Mouse (Mus musculus) embryonic facial prominence, embryonic 14.5 days (tissue): ENCODE data around the gene Msi2. TPM values are rescaled to one million over a fixed set of nuclear protein-coding genes. Genes with fewer than 3 reads are reported as not detected.
A peak's percentile ranks its signal among the peaks of the same experiment; 100 is the strongest.

Experiments
- ATAC-seq: fragments of 200-750 bp; cut with Nextera tagmentation; 2 replicates; pipeline ENCODE4 v1.8.0; 2017; ENCODE audit warnings: low read depth, moderate number of reproducible peaks, moderate TSS enrichment
- DNase-seq: peaks from one replicate; pipeline ENCODE4 v3.0.0-alpha.2; 2015; ENCODE audit warnings: low spot score
- H3K27ac ChIP-seq: fragments of 300-500 bp; sonication (generic); replicated peaks from 2 replicates; pipeline ENCODE4 v1.5.1; 2014; ENCODE audit warnings: low read depth, mild to moderate bottlenecking, low read length, moderate library complexity
- H3K27me3 ChIP-seq: fragments of 300-500 bp; sonication (generic); replicated peaks from 2 replicates; pipeline ENCODE4 v1.6.1; 2014; ENCODE audit warnings: low read length; ENCODE audit not compliant: control insufficient read depth, insufficient read depth
- H3K36me3 ChIP-seq: fragments of 300-500 bp; sonication (generic); 2 replicates; pipeline ENCODE4 v1.6.1; 2014; ENCODE audit warnings: low read length, mixed read lengths; ENCODE audit not compliant: control insufficient read depth, insufficient read depth
- H3K4me1 ChIP-seq: fragments of 300-500 bp; sonication (generic); 2 replicates; pipeline ENCODE4 v1.6.1; 2014; ENCODE audit warnings: antibody characterized with exemption, low read length; ENCODE audit not compliant: control insufficient read depth, insufficient read depth
- H3K4me2 ChIP-seq: fragments of 300-500 bp; sonication (generic); 2 replicates; pipeline ENCODE4 v1.6.1; 2014; ENCODE audit warnings: low read depth, mild to moderate bottlenecking, low read length, moderate library complexity, mixed read lengths
- H3K4me3 ChIP-seq: fragments of 300-500 bp; sonication (generic); 2 replicates; pipeline ENCODE4 v1.5.1; 2014; ENCODE audit warnings: low read depth, mild to moderate bottlenecking, low read length
- H3K9ac ChIP-seq: fragments of 300-500 bp; sonication (generic); 2 replicates; pipeline ENCODE4 v1.6.1; 2014; ENCODE audit warnings: low read depth, mild to moderate bottlenecking, low read length, moderate library complexity, mixed read lengths
- H3K9me3 ChIP-seq: fragments of 300-500 bp; sonication (generic); 2 replicates; pipeline ENCODE4 v1.6.1; 2016; ENCODE audit warnings: low read length; ENCODE audit not compliant: control insufficient read depth
- WGBS: fragments of 180-500 bp; shearing (Covaris S2); extraction: QIAGEN DNeasy Blood & Tissue Kit; methylation state at CpG from one replicate; pipeline ENCODE4 v1.1.7; 2014; 5-methylcytosine and 5-hydroxymethylcytosine counted together
- microRNA-seq: library from miRNA; unstranded; fragments of <30 nt; microRNA quantifications from one replicate; pipeline ENCODE4, GENCODE M21; 2016; ENCODE audit warnings: borderline number of aligned reads
- polyA plus RNA-seq: library from polyadenylated mRNA; unstranded; fragments of >200 nt; fragmentation: Nextera tagmentation; extraction: Ambion mirVana; gene quantifications from 2 replicates; pipeline ENCODE4 v1.2.1, GENCODE M21; 2014

The Msi2 gene
- polyA plus RNA-seq, 1 experiment from 2014 or later = 15.2 TPM

DNA sequence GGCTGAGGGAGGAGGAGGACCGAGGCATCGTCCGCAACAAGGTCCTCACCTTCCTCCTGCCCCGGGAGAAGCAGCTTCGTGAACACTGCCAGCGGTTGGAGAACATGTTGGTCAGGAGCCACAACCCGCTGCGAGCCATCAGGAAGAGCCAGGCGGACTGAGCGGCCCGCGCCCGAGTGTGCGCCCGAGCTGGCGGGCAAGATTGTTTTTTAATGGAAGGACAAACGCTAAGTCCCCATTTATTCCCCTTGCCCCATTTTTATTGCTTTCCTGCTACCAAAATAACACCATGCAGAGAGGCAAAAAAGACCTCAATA is 424.0 kb downstream of the Msi2 start:
- Histone ChIP-seq H3K4me3 (peak overlapping the region; percentile 27), H3K4me1 (peaks cover 6% of the 10 kb centered on the region; the same call in 1 of the 2 replicates), H3K27me3 (no peaks in the 10 kb centered on the region), H3K9ac (peak overlapping the region; percentile 50), H3K9me3 (no peaks in the 10 kb centered on the region), H3K27ac (no peak overlapping the region), H3K4me2 (peak overlapping the region; percentile 52), H3K36me3 (no peaks in the 10 kb centered on the region)
- 21% methylated on average over 17 of the region's 17 CpGs for WGBS
- no peak for ATAC-seq
- no peak for DNase-seq

DNA sequence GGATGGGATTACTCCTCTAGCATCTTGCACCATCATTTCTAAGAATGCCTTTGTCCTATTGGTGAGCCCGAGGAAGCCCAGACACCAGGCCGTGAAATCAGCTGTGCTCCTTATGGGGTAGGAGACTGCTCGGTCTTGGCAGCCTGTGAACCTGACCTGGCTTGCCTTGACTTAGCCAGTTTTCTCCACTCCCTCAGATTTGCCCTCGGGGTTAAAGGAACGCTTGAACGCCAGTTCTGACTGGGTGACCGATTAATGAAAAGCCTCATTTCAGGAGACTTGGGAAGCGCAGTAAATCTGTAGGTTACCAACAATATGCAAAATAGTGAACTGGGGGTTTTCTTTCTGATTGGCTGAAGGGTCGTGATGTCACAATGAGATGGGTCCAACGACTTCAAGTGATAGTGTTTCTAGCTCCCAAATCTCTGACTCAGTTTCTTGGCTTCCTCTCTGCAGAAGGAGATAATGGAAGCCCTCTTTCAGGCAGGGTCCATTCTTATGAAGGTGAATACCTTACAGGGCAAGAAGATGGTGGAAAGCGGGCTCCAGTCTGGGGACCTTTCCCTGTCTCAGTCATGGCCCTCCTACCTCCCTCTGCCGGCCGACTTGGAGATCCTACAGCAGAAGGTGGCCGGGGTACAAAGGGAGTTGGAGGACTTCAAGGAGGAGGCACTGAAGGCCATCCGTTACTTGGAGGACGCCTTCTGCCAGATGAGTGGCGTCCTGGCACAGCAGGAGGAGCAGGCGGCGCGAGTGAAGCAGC is 424.5 kb downstream of the Msi2 start, which contains the start of gene Ccdc182:
Gene Ccdc182 (plus strand): TSS at position 428 of the 763 bp plus-strand sequence.
- no peak for DNase-seq
- 29% methylated on average over 17 of the region's 20 CpGs for WGBS
- Histone ChIP-seq H3K4me1 (peaks cover 6% of the 10 kb centered on the region; the same call in 1 of the 2 replicates), H3K9ac (peak within 1 kb of the TSS; percentile 50), H3K36me3 (no peaks in the 10 kb centered on the region), H3K27ac (no peak within 1 kb of the TSS), H3K4me2 (peak within 1 kb of the TSS; percentile 52), H3K27me3 (no peaks in the 10 kb centered on the region), H3K4me3 (peak within 1 kb of the TSS; percentile 27), H3K9me3 (no peaks in the 10 kb centered on the region)
- ATAC-seq = no peak

DNA sequence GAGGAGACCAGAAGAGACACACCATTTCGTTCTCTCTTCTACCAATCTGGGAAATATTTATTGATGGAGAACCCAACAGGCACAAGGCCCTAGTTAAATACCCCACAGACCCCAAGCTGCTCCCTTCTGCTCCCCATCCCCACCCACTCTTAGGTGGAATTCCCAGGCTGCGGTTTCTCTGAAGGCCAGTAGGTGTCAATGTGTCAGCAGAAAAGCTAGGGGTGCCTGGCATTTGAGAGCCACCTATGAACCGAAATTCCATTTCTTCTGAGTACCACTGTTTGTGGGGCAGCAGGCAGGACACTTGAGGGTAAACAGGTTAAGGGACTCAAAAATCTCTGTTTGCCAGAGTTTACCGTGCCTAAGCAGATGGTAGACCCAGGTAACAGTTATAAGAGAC is 426.6 kb downstream of the Msi2 start:
- DNase-seq (peak; percentile 61), ATAC-seq (no peak)
- Histone ChIP-seq H3K9ac (no peak overlapping the region), H3K36me3 (no peaks in the 10 kb centered on the region), H3K9me3 (no peaks in the 10 kb centered on the region), H3K4me2 (no peak overlapping the region), H3K4me1 (peaks cover 6% of the 10 kb centered on the region; the same call in 1 of the 2 replicates), H3K27ac (no peak overlapping the region), H3K4me3 (no peak overlapping the region), H3K27me3 (no peaks in the 10 kb centered on the region)
- WGBS = 40% methylated on average over 4 of the region's 4 CpGs

DNA sequence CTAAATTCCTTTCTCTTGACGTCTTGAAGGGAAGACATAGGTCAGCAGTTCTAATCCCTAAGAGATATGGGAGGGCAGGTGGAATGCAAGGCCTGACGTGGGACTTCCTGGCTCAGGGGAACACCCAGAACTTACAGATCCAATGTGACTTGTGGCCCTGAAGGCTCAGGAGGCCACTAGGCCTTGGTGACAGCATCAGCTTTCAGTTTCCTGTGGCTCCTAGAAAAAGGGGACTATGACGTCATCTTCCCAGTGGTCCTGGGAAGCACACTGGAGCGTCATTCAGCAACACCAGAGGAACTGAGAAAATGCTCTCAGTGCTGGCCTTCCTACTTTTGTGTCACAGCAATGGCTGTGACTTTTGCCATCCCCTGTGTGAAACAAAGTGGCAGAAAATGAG is 427.1 kb downstream of the Msi2 start:
- Histone ChIP-seq H3K9ac (no peak overlapping the region), H3K36me3 (no peaks in the 10 kb centered on the region), H3K4me2 (no peak overlapping the region), H3K4me3 (no peak overlapping the region), H3K4me1 (peaks cover 6% of the 10 kb centered on the region; the same call in 1 of the 2 replicates), H3K9me3 (no peaks in the 10 kb centered on the region), H3K27ac (no peak overlapping the region), H3K27me3 (no peaks in the 10 kb centered on the region)
- no peak for ATAC-seq
- DNase-seq = no peak
- WGBS = 60% methylated on average over 4 of the region's 4 CpGs

Small RNA genes within 50 kb of the gene (microRNA-seq; reads per million reads assigned to microRNA genes)
- gene Mir378b = 2.0 reads per million, percentile 6 among the genes with 10 or more reads in this experiment

Other genes with a start within 250 kb of the Msi2 start
- 22.2 and 28.2 TPM in 2 replicates for gene Akap1, start 146.1 kb upstream of the Msi2 start, polyA plus RNA-seq
- 84.5 and 89.0 TPM in 2 replicates for gene Scpep1, start 237.0 kb upstream of the Msi2 start, polyA plus RNA-seq
- not detected in 2 replicates for gene Elobl, start 248.4 kb upstream of the Msi2 start, polyA plus RNA-seq